20 mouse cellular contexts compared by ENCODE assay signal in the genomic region with DNA sequence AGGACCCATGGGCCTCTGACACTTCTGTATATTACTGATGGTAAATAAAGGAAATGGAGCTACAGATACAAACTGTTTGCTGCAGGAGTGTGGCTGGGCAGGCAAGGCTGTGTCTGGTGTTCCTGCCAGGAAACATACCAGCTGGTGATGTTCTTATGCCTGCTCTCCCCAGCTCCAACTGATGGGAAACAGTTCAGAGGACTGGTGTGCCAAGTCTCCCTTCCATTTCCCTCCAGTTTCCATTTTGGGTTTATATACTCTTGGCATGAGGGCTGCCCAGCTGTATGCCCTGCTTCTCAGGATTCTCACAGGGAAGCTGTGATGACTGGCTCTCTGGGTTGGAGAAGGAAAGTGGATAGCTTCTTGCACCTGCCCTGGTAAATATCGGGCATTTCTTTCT.
DNase-seq lines count a peak whose midpoint lies in the region; ATAC-seq and TF ChIP-seq lines count a peak whose summit lies in the region.
"Had no signal": no experiment of that assay in that cellular context is flagged by ENCODE, and none has a peak within 500 bp of the region (broad histone marks: within the 10 kb centered on the region; RNA-seq: fewer than 3 reads in every experiment).

No protein-coding gene starts in this region.

- intact Hi-C loops in left cerebral cortex, postnatal 36 days (cut with DNase I), result no loop called here
- intact Hi-C loops in gastrocnemius, adult 2 months (cut with DNase I), result no loop called here

- H3K27ac ChIP-seq in layer of hippocampus, adult 2 months, result no peak overlapping the region
- no peak overlapping the region for H3K27ac ChIP-seq in gastrocnemius, adult 2 months
- H3K27ac ChIP-seq: embryonic facial prominence, embryonic 12.5 days; heart, embryonic 13.5 days; hindbrain, embryonic 15.5 days; kidney, postnatal 0 days; liver, embryonic 15.5 days had no signal

- DNase-seq in cerebellum, postnatal 14 days, result peak; percentile 15 to 17
- peak; percentile 10 for DNase-seq in left cerebral cortex, postnatal 36 days (ENCODE audit: low spot score in 2 of 2)
- DNase-seq in left cerebral cortex, adult 11 months (ENCODE audit: low spot score), result no peak
- DNase-seq in layer of hippocampus, adult 2 months (ENCODE audit: low spot score in 2 of 2), result peak; percentile 18 to 34
- DNase-seq in telencephalon, adult 2 months (ENCODE audit: low read depth, low spot score), result peak; percentile 28
- DNase-seq in gastrocnemius, adult 2 months, result no peak
- DNase-seq: adrenal gland, postnatal 10 days; heart, postnatal 36 days; midbrain, embryonic 14.5 days; retina, postnatal 1 day; thymus, postnatal 25 days had no signal

- no peak overlapping the region for H3K4me3 ChIP-seq in layer of hippocampus, adult 2 months
- H3K4me3 ChIP-seq in gastrocnemius, adult 2 months, result no peak overlapping the region
- H3K4me3 ChIP-seq: embryonic facial prominence, embryonic 12.5 days; heart, embryonic 13.5 days; hindbrain, embryonic 15.5 days; liver, embryonic 15.5 days; myocyte had no signal

- TF ChIP-seq CTCF in layer of hippocampus, adult 2 months (conservative IDR thresholded peaks at IDR 0.05), result no peak
- no peak for TF ChIP-seq CTCF in gastrocnemius, adult 2 months (IDR thresholded peaks at IDR 0.05)

- ATAC-seq in cerebellum, adult (ENCODE audit: insufficient number of reproducible peaks, low FRiP score, low TSS enrichment), result no peak
- ATAC-seq: intestine, postnatal 0 days; lung, postnatal 0 days had no signal

Comparison
In these comparisons a context has a peak if more than half of its experiments do, and no peak if none do; other contexts are left out.
1. DNase-seq: peak in cerebellum, postnatal 14 days (2 of 2), left cerebral cortex, postnatal 36 days (2 of 2), layer of hippocampus, adult 2 months (2 of 2) and telencephalon, adult 2 months (single experiment); none in left cerebral cortex, adult 11 months (single experiment) and gastrocnemius, adult 2 months (single experiment).